Mouse (Mus musculus): Measurements from ENCODE around the gene Fstl4.

DNA sequence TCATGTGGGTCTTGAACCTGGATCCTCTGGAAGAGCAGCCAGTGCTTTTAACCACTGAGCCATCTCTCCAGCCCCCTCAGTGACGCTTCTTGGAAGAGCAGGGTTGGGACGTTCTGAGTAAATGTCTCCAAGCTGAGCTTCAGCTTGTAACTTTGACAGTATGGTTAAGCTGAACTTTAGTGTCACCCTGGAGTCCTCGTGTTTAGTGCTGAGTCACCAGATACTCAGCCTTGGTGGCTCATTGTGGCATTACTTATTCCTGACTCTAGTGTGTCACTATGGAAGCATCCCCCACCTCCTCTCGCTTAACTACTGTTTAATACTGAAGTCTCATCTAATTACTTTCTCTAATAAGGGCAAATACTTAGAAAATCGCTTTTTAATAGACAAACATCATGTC, 380.1 kb downstream of the Fstl4 start:
- TF ChIP-seq CTCF (IDR thresholded peaks at IDR 0.05; ENCODE audit: extremely low read depth, insufficient read length, insufficient replicate concordance, low read depth, low read length) (no peak), POLR2A (IDR thresholded peaks at IDR 0.05; ENCODE audit: low read depth, low read length) (no peak)
